Mouse (Mus musculus) central nervous system, embryonic 11.5 days (tissue): ENCODE results near the gene Ralbp1. TPM values are rescaled to one million over a fixed set of nuclear protein-coding genes. Genes with fewer than 3 reads are reported as not detected.

Experiments used
- polyA plus RNA-seq: library from polyadenylated mRNA; depleted of rRNA; stranded (reverse); fragments of >200 nt; gene quantifications from 2 replicates; pipeline ENCODE4 v1.2.3, GENCODE M21; 2012; rRNA removed

Gene Ralbp1
- 31.1 and 65.7 TPM in 2 replicates for polyA plus RNA-seq

DNA sequence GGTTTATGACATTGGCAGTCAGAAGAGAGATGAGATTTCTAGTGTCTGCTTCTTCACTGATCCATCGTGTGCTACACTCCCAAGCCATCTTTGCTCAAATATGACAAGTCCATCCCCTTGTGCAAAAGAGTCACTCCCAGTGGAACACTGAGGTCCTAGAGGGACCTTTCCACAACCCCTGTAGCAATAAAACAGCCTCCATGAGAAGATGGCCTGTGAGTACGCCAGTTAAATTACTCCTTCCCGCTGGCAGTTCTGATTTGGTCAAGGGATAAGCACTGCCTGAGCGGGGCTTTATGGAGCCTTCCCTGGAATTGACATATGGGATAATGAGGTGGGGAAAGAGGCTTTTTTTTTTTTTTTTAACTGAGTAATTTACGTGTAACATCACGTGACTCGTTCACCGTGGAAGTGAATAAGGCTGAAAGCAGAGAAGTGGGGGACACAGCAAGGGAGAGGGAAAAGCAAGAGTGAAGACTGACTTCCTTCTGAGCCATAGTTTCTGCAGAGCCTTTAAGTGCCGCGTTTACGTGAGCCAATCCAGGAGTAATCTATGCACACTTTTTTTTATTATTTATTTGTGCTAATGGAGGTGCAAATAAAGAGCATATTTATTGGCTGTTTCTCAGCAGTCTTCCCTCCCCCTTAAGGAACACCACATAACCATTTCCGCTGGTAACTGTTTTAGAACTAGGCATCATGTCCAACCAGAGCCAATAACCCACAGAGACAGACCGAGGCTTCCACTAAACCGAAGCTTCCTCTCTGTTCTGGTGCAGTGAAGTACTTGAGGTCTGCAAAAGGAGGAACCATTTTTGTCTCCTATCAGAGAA lies at the start of gene Ralbp1:
Gene Ralbp1, minus strand, starts transcription at position 102 of the 833 bp plus-strand sequence.

Other genes with a start within 250 kb of the Ralbp1 start
- 0.06 and 0.15 TPM in 2 replicates for gene Txndc2, start 243.6 kb downstream of the Ralbp1 start, polyA plus RNA-seq
- 34.7 and 42.3 TPM in 2 replicates for gene Rab31, start 113.0 kb downstream of the Ralbp1 start, polyA plus RNA-seq
- 83.8 and 109 TPM in 2 replicates for gene Ppp4r1, start 103.2 kb downstream of the Ralbp1 start, polyA plus RNA-seq
- gene Twsg1, start 65.4 kb upstream of the Ralbp1 start, polyA plus RNA-seq, result 38.3 and 65.9 TPM in 2 replicates
- gene Ankrd12, start 191.3 kb upstream of the Ralbp1 start, polyA plus RNA-seq, result 7.9 and 9.9 TPM in 2 replicates
- gene Ndufv2, start 215.8 kb upstream of the Ralbp1 start, polyA plus RNA-seq, result 146 and 150 TPM in 2 replicates
- 28.5 and 37.5 TPM in 2 replicates for gene Washc1, start 225.7 kb upstream of the Ralbp1 start, polyA plus RNA-seq
- 31.2 and 31.3 TPM in 2 replicates for gene Ddx11, start 237.7 kb upstream of the Ralbp1 start, polyA plus RNA-seq